Mouse (Mus musculus) limb, embryonic 14.5 days (tissue): ENCODE measurements around the gene Mphosph9. TPM values are rescaled to one million over a fixed set of nuclear protein-coding genes. Genes with fewer than 3 reads are reported as not detected.

ENCODE experiments used
- ATAC-seq: fragments of 200-750 bp; cut with Nextera tagmentation; 2 replicates; pipeline ENCODE4 v1.8.0; 2017; ENCODE audit warnings: low read depth, moderate number of reproducible peaks, moderate TSS enrichment; ENCODE audit not compliant: low FRiP score
- DNase-seq: peaks from one replicate; pipeline ENCODE4 v3.0.0-alpha.2; 2015; ENCODE audit warnings: low spot score
- H3K27ac ChIP-seq: fragments of 300-500 bp; sonication (generic); replicated peaks from 2 replicates; pipeline ENCODE4 v1.5.1; 2014; ENCODE audit warnings: low read depth, mild to moderate bottlenecking, low read length, moderate library complexity, mixed read lengths
- H3K27me3 ChIP-seq: fragments of 300-500 bp; sonication (generic); 2 replicates; pipeline ENCODE4 v1.6.1; 2014; ENCODE audit warnings: low read length, mixed read lengths; ENCODE audit not compliant: control insufficient read depth, insufficient read depth
- H3K36me3 ChIP-seq: fragments of 300-500 bp; sonication (generic); 2 replicates; pipeline ENCODE4 v1.6.1; 2014; ENCODE audit warnings: mild to moderate bottlenecking, low read length, moderate library complexity, mixed read lengths; ENCODE audit not compliant: control insufficient read depth, insufficient read depth
- H3K4me1 ChIP-seq: fragments of 300-500 bp; sonication (generic); 2 replicates; pipeline ENCODE4 v1.6.1; 2014; ENCODE audit warnings: antibody characterized with exemption, low read length, mixed read lengths; ENCODE audit not compliant: control insufficient read depth, insufficient read depth
- H3K4me2 ChIP-seq: fragments of 300-500 bp; sonication (generic); replicated peaks from 2 replicates; pipeline ENCODE4 v1.6.1; 2014; ENCODE audit warnings: low read depth, mild to moderate bottlenecking, low read length, moderate library complexity; ENCODE audit not compliant: severe bottlenecking
- H3K4me3 ChIP-seq: fragments of 300-500 bp; sonication (generic); replicated peaks from 2 replicates; pipeline ENCODE4 v1.5.1; 2014; ENCODE audit warnings: low read length
- H3K9ac ChIP-seq: fragments of 300-500 bp; sonication (generic); 2 replicates; pipeline ENCODE4 v1.6.1; 2014; ENCODE audit warnings: mild to moderate bottlenecking, low read depth, low read length, moderate library complexity; ENCODE audit not compliant: severe bottlenecking
- H3K9me3 ChIP-seq: fragments of 300-500 bp; sonication (generic); 2 replicates; pipeline ENCODE4 v1.6.1; 2016; ENCODE audit warnings: low read length; ENCODE audit not compliant: control insufficient read depth
- POLR2A ChIP-seq: fragments of 200-500 bp; IDR thresholded peaks from 2 replicates; pipeline ENCODE4 v1.8.0; 2012; ENCODE audit warnings: inconsistent platforms, mild to moderate bottlenecking, moderate library complexity, borderline replicate concordance; ENCODE audit not compliant: insufficient read depth, insufficient read length; ENCODE audit errors: extremely low read depth
- WGBS: fragments of 180-500 bp; shearing (Covaris S2); extraction: QIAGEN DNeasy Blood & Tissue Kit; methylation state at CpG from one replicate; pipeline ENCODE4 v1.1.7; 2014; 5-methylcytosine and 5-hydroxymethylcytosine counted together
- polyA plus RNA-seq, 2 experiments: library from polyadenylated mRNA; depleted of rRNA in 1 of 2; stranded (reverse) in 1 of 2; unstranded in 1 of 2; fragments of >200 nt; fragmentation: Nextera tagmentation in 1 of 2; extraction: Ambion mirVana in 1 of 2; gene quantifications; 2 replicates each; pipeline versions ENCODE4 v1.2.1 to v1.2.3; 2012 to 2014

Gene Mphosph9
- polyA plus RNA-seq (2012; rRNA removed) = 10.2 and 11.0 TPM in 2 replicates
- polyA plus RNA-seq (2014; fragmentation: Nextera tagmentation; extraction: Ambion mirVana) = 9.5 and 12.2 TPM in 2 replicates

- TF ChIP-seq POLR2A = peak; percentile 99
- DNase-seq = peak; percentile 100
- WGBS = under 1% methylated on average over 71 of the region's 72 CpGs
- H3K9me3 ChIP-seq = no peaks in the 10 kb centered on the region
- peaks cover 15% of the 10 kb centered on the region; the same call in 1 of the 2 replicates for H3K36me3 ChIP-seq
- peak within 1 kb of the TSS; percentile 74 for H3K4me3 ChIP-seq
- peak within 1 kb of the TSS; percentile 85 for H3K4me2 ChIP-seq
- H3K9ac ChIP-seq = peak within 1 kb of the TSS; percentile 72
- ATAC-seq = peak; percentile 97
- no peaks in the 10 kb centered on the region for H3K27me3 ChIP-seq
- H3K4me1 ChIP-seq = peaks cover 6% of the 10 kb centered on the region
- H3K27ac ChIP-seq = peak within 1 kb of the TSS; percentile 87
Measured at GRCm38 (mm10) chr5:124327510-124328364, at the start of gene Mphosph9, which contains the start of gene 2810006K23Rik. Gene Mphosph9 (minus strand): TSS chr5:124327972. Gene 2810006K23Rik (plus strand): TSS chr5:124328089.

GRCm38 (mm10) chr5:124377149-124377548 is 49.4 kb upstream of the Mphosph9 start:
- no peaks in the 10 kb centered on the region for H3K4me1 ChIP-seq
- H3K9ac ChIP-seq = no peak overlapping the region
- no peaks in the 10 kb centered on the region for H3K27me3 ChIP-seq
- H3K27ac ChIP-seq = no peak overlapping the region
- no peak overlapping the region for H3K4me3 ChIP-seq
- peaks cover 89% of the 10 kb centered on the region for H3K36me3 ChIP-seq
- WGBS = 94% methylated on average over 4 of the region's 4 CpGs
- H3K9me3 ChIP-seq = no peaks in the 10 kb centered on the region
- H3K4me2 ChIP-seq = no peak overlapping the region
- DNase-seq (no peak), ATAC-seq (no peak)
- no peak for TF ChIP-seq POLR2A

- ATAC-seq (no peak), DNase-seq (no peak)
- whole genome bisulfite sequencing = 97% methylated on average over 1 of the region's 1 CpGs
- Histone ChIP-seq H3K9me3 (no peaks in the 10 kb centered on the region), H3K36me3 (peaks cover 90% of the 10 kb centered on the region), H3K4me2 (no peak overlapping the region), H3K27me3 (no peaks in the 10 kb centered on the region), H3K4me3 (no peak overlapping the region), H3K27ac (no peak overlapping the region), H3K4me1 (no peaks in the 10 kb centered on the region), H3K9ac (no peak overlapping the region)
- TF ChIP-seq POLR2A = no peak
Measured at GRCm38 (mm10) chr5:124376401-124376800, 48.6 kb upstream of the Mphosph9 start.

GRCm38 (mm10) chr5:124374298-124374697 is 46.5 kb upstream of the Mphosph9 start:
- H3K27me3 ChIP-seq = no peaks in the 10 kb centered on the region
- ATAC-seq (no peak), DNase-seq (no peak)
- no peaks in the 10 kb centered on the region for H3K9me3 ChIP-seq
- no peak overlapping the region for H3K4me2 ChIP-seq
- no peak overlapping the region for H3K4me3 ChIP-seq
- WGBS = 94% methylated on average over 7 of the region's 7 CpGs
- TF ChIP-seq POLR2A = no peak
- peaks cover 87% of the 10 kb centered on the region for H3K36me3 ChIP-seq
- no peaks in the 10 kb centered on the region for H3K4me1 ChIP-seq
- H3K27ac ChIP-seq = no peak overlapping the region
- no peak overlapping the region for H3K9ac ChIP-seq

GRCm38 (mm10) chr5:124366721-124367120 is 38.9 kb upstream of the Mphosph9 start:
- WGBS = 76% methylated on average over 3 of the region's 3 CpGs

More at GRCm38 (mm10) chr5:124366721-124367120, 38.9 kb upstream of the Mphosph9 start:
- Histone ChIP-seq H3K27me3 (no peaks in the 10 kb centered on the region), H3K9ac (no peak overlapping the region), H3K4me1 (no peaks in the 10 kb centered on the region), H3K4me3 (no peak overlapping the region), H3K36me3 (peaks cover 36% of the 10 kb centered on the region), H3K27ac (no peak overlapping the region), H3K4me2 (no peak overlapping the region), H3K9me3 (no peaks in the 10 kb centered on the region)
- DNase-seq (no peak), ATAC-seq (no peak)
- no peak for TF ChIP-seq POLR2A
